Comparison of ENCODE assay signal across 22 mouse cellular contexts in genomic region chr16:91401569-91402165, GRCm38 (mm10). TPM values are rescaled to one million over a fixed set of nuclear protein-coding genes. Genes with fewer than 3 reads are reported as not detected.
"Had no signal": no experiment of that assay in that cellular context is flagged by ENCODE, and none has a peak within 500 bp of the region (broad histone marks: within the 10 kb centered on the region; RNA-seq: fewer than 3 reads in every experiment).

No protein-coding gene starts in this region.

- H3K27ac ChIP-seq: liver, embryonic 14.5 days; midbrain, embryonic 12.5 days; neural tube, embryonic 13.5 days had no signal

- H3K4me2 ChIP-seq: midbrain, embryonic 12.5 days; neural tube, embryonic 13.5 days had no signal

- H3K9me3 ChIP-seq: midbrain, embryonic 12.5 days; neural tube, embryonic 13.5 days had no signal

- H3K9ac ChIP-seq: liver, embryonic 14.5 days; midbrain, embryonic 12.5 days; neural tube, embryonic 13.5 days had no signal

- DNase-seq: kidney, adult 8-10 months; kidney, postnatal 25 days; layer of hippocampus, adult 9-11 months; layer of hippocampus, postnatal 36 days; lung, adult 18-20 months; retina, postnatal 1 day; right cerebral cortex, postnatal 4 days; spleen, adult 18-20 months; thymus, adult 2 months; thymus, postnatal 25 days had no signal

- ATAC-seq: intestine, embryonic 16.5 days; midbrain, embryonic 16.5 days had no signal

- H3K27me3 ChIP-seq: neural tube, embryonic 13.5 days had no signal

- H3K4me3 ChIP-seq: midbrain, embryonic 12.5 days; neural tube, embryonic 13.5 days had no signal

RNA-seq across cellular contexts. Expression of gene Gm21970, which starts 10.1 kb away (rescaled TPM):
- total RNA-seq: layer of hippocampus, adult 18-20 months; layer of hippocampus, postnatal 36 days; left cerebral cortex, postnatal 36 days; megakaryocyte-erythroid progenitor cell, adult 5-6 weeks had no signal
- polyA plus RNA-seq: intestine, embryonic 16.5 days; kidney, embryonic 16.5 days; lung, embryonic 16.5 days; midbrain, embryonic 12.5 days; midbrain, embryonic 16.5 days; neural tube, embryonic 13.5 days; stomach, embryonic 14.5 days; testis, adult 2 months; thymus, adult 2 months had no signal
